Comparison of ENCODE assay signal across 9 mouse cellular contexts in the genomic region with DNA sequence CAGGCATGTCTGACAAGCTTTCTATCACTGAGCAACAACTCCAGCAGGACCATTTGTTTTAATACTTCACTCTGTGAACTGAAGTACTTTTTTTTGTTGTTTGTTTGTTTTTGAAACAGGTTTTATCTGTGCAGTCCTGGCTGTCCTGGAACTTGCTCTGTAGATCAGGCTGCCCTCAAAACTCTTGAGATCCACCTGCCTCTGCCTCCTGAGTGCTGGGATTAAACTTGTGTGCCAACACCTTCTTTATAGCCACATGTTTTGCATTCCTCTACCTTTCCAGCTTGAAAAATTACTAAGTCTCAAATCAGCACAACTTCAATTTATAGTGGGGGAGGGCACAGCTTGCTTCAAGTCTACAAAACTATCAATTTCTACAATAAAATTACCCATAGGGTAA. TPM values are rescaled to one million over a fixed set of nuclear protein-coding genes. Genes with fewer than 3 reads are reported as not detected.
A peak's percentile ranks its signal among the peaks of the same experiment; 100 is the strongest.
DNase-seq lines count a peak whose midpoint lies in the region; ATAC-seq and TF ChIP-seq lines count a peak whose summit lies in the region.
"Had no signal": no experiment of that assay in that cellular context is flagged by ENCODE, and none has a peak within 500 bp of the region (broad histone marks: within the 10 kb centered on the region; RNA-seq: fewer than 3 reads in every experiment).

No protein-coding gene starts in this region.

- no peak for ATAC-seq in limb, embryonic 11.5 days (ENCODE audit: insufficient number of reproducible peaks, low FRiP score, low TSS enrichment, low read depth)
- ATAC-seq in neural tube, embryonic 14.5 days (ENCODE audit: low read depth): no peak

- peak overlapping the region; percentile 99; the same call in 1 of the 2 replicates for H3K4me3 ChIP-seq in left cerebral cortex, adult 2 months
- H3K4me3 ChIP-seq in embryonic fibroblast, embryonic 13.5 days (ENCODE audit: insufficient read depth, low read length): peak overlapping the region; percentile 57
- H3K4me3 ChIP-seq in limb, embryonic 11.5 days (ENCODE audit: low read depth, low read length): no peak overlapping the region; the same call in 1 of the 2 replicates
- H3K4me3 ChIP-seq in neural tube, embryonic 14.5 days (ENCODE audit: low read depth, low read length): peak overlapping the region; percentile 97; the same call in 1 of the 2 replicates

- H3K4me2 ChIP-seq in limb, embryonic 11.5 days (ENCODE audit: low read depth, severe bottlenecking): peak overlapping the region; percentile 55; the same call in 1 of the 2 replicates
- peak overlapping the region; percentile 53 for H3K4me2 ChIP-seq in neural tube, embryonic 14.5 days (ENCODE audit: low read depth, low read length)

- H3K36me3 ChIP-seq in limb, embryonic 11.5 days (ENCODE audit: control insufficient read depth, insufficient read depth, low read length): no peaks in the 10 kb centered on the region
- H3K36me3 ChIP-seq in neural tube, embryonic 14.5 days (ENCODE audit: control insufficient read depth, insufficient read depth, low read length): no peaks in the 10 kb centered on the region

- DNase-seq in left cerebral cortex, adult 2 months (ENCODE audit: extremely low spot score in 1 of 2, low spot score in 2 of 2): no peak
- DNase-seq in left cerebral cortex, adult 18-20 months (ENCODE audit: low spot score in 2 of 2): no peak
- DNase-seq in limb, embryonic 11.5 days (ENCODE audit: low spot score): no peak
- no peak for DNase-seq in thymus, adult 18-20 months
- no peak for DNase-seq in cerebellum, postnatal 10 days
- no peak for DNase-seq in layer of hippocampus, postnatal 10 days (ENCODE audit: low spot score in 2 of 2)

- no peak for TF ChIP-seq POLR2A in embryonic fibroblast, embryonic 13.5 days (IDR thresholded peaks at IDR 0.05; ENCODE audit: low read depth, low read length)

- no peaks in the 10 kb centered on the region for H3K27me3 ChIP-seq in limb, embryonic 11.5 days (ENCODE audit: control insufficient read depth, insufficient read depth, low read length)
- H3K27me3 ChIP-seq in neural tube, embryonic 14.5 days (ENCODE audit: control insufficient read depth, insufficient read depth, low read length): no peaks in the 10 kb centered on the region

- intact Hi-C loops in left cerebral cortex, adult 2 months (cut with DNase I): no loop called here

- peaks cover 17% of the 10 kb centered on the region for H3K4me1 ChIP-seq in embryonic fibroblast, embryonic 13.5 days (ENCODE audit: control insufficient read depth, insufficient read depth, low read length)
- peaks cover 4% of the 10 kb centered on the region; the same call in 1 of the 2 replicates for H3K4me1 ChIP-seq in limb, embryonic 11.5 days (ENCODE audit: control insufficient read depth, insufficient read depth, low read length)
- H3K4me1 ChIP-seq in neural tube, embryonic 14.5 days (ENCODE audit: control insufficient read depth, insufficient read depth, low read length): peaks cover 26% of the 10 kb centered on the region; the same call in 1 of the 2 replicates

- no peaks in the 10 kb centered on the region for H3K9me3 ChIP-seq in limb, embryonic 11.5 days (ENCODE audit: control insufficient read depth, low read length)
- no peaks in the 10 kb centered on the region for H3K9me3 ChIP-seq in neural tube, embryonic 14.5 days (ENCODE audit: control insufficient read depth, low read length)

- H3K9ac ChIP-seq in limb, embryonic 11.5 days (ENCODE audit: low read length): no peak overlapping the region
- no peak overlapping the region for H3K9ac ChIP-seq in neural tube, embryonic 14.5 days (replicated peaks; ENCODE audit: low read depth, low read length)

- no peak overlapping the region for H3K27ac ChIP-seq in left cerebral cortex, adult 2 months
- no peak overlapping the region for H3K27ac ChIP-seq in embryonic fibroblast, embryonic 13.5 days (ENCODE audit: insufficient read depth, low read length)
- H3K27ac ChIP-seq in limb, embryonic 11.5 days (replicated peaks; ENCODE audit: low read depth, low read length): no peak overlapping the region
- no peak overlapping the region for H3K27ac ChIP-seq in neural tube, embryonic 14.5 days (ENCODE audit: low read depth, low read length)

- TF ChIP-seq CTCF in left cerebral cortex, adult 2 months (IDR thresholded peaks at IDR 0.05): no peak
- TF ChIP-seq CTCF in embryonic fibroblast, embryonic 13.5 days (IDR thresholded peaks at IDR 0.05; ENCODE audit: borderline replicate concordance, insufficient read depth, low read length): no peak

RNA-seq across cellular contexts. Expression of a gene that starts 31.0 kb away (rescaled TPM):
- total RNA-seq in left cerebral cortex, adult 2 months (2021): 1 to 10 TPM; 1.5 to 2.8 TPM
- total RNA-seq in left cerebral cortex, adult 18-20 months (2021): 1 to 10 TPM; 1.7 to 1.8 TPM
- polyA plus RNA-seq in embryonic fibroblast, embryonic 13.5 days (2011; ENCODE audit: insufficient read length, low read depth, missing spikeins): 1.7 and 1.8 TPM in 2 replicates
- 3.5 and 3.9 TPM in 2 replicates for polyA plus RNA-seq in limb, embryonic 11.5 days (2014; fragmentation: Nextera tagmentation; extraction: Ambion mirVana)
- polyA plus RNA-seq in neural tube, embryonic 14.5 days (2014; fragmentation: Nextera tagmentation; extraction: Ambion mirVana): 4.4 and 5.0 TPM in 2 replicates
- 1 to 10 TPM; 1.8 to 1.9 TPM for total RNA-seq in layer of hippocampus, postnatal 10 days (2021)
- polyA plus RNA-seq: spleen, adult 2 months had no signal

RNA-seq across cellular contexts. Expression of a gene that starts 31.1 kb away (rescaled TPM):
- 10 to 100 TPM; 24.2 to 28.5 TPM for total RNA-seq in left cerebral cortex, adult 2 months (2021)
- 10 to 100 TPM; 21.1 to 28.8 TPM for total RNA-seq in left cerebral cortex, adult 18-20 months (2021)
- 6.6 and 9.3 TPM in 2 replicates for polyA plus RNA-seq in embryonic fibroblast, embryonic 13.5 days (2011; ENCODE audit: insufficient read length, low read depth, missing spikeins)
- polyA plus RNA-seq in limb, embryonic 11.5 days (2014; fragmentation: Nextera tagmentation; extraction: Ambion mirVana): 8.4 and 8.5 TPM in 2 replicates
- polyA plus RNA-seq in neural tube, embryonic 14.5 days (2014; fragmentation: Nextera tagmentation; extraction: Ambion mirVana): 5.8 and 8.1 TPM in 2 replicates
- total RNA-seq in layer of hippocampus, postnatal 10 days (2021): 10 to 100 TPM; 18.2 to 19.6 TPM
